Mouse (Mus musculus): ENCODE data around the gene Mgat4e.

Gene Mgat4e

GRCm38 (mm10) chr1:134549632-134550132 lies at the start of gene Mgat4e:
Gene Mgat4e, minus strand, starts transcription at chr1:134549682.
- no peak for DNase-seq

- no peak for DNase-seq
These were observed 48.0 kb upstream of the Mgat4e start for GRCm38 (mm10) chr1:134597339-134598054.

GRCm38 (mm10) chr1:134591773-134592172 lies 42.3 kb upstream of the Mgat4e start:
- DNase-seq = no peak

- DNase-seq = no peak
These were observed 40.2 kb upstream of the Mgat4e start for GRCm38 (mm10) chr1:134589676-134590075.

GRCm38 (mm10) chr1:134583560-134583959 lies 34.1 kb upstream of the Mgat4e start:
- DNase-seq = no peak

GRCm38 (mm10) chr1:134580796-134581195 lies 31.3 kb upstream of the Mgat4e start:
- no peak for DNase-seq

- no peak for DNase-seq
These were observed 28.1 kb upstream of the Mgat4e start for GRCm38 (mm10) chr1:134577384-134578120.

GRCm38 (mm10) chr1:134573932-134574315 lies 24.4 kb upstream of the Mgat4e start:
- no peak for DNase-seq

- no peak for DNase-seq
These were observed 23.9 kb upstream of the Mgat4e start for GRCm38 (mm10) chr1:134573300-134573931.

- DNase-seq = no peak
These were observed 21.1 kb upstream of the Mgat4e start for GRCm38 (mm10) chr1:134570631-134571030.

- no peak for DNase-seq
These were observed 20.7 kb upstream of the Mgat4e start for GRCm38 (mm10) chr1:134570171-134570570.

- DNase-seq = no peak
These were observed 18.0 kb upstream of the Mgat4e start for GRCm38 (mm10) chr1:134567511-134567910.

- DNase-seq = no peak
These were observed 14.2 kb upstream of the Mgat4e start for GRCm38 (mm10) chr1:134563726-134564125.

- DNase-seq = no peak
These were observed 13.0 kb upstream of the Mgat4e start for GRCm38 (mm10) chr1:134562457-134562856.

GRCm38 (mm10) chr1:134561770-134562143 lies 12.3 kb upstream of the Mgat4e start:
- DNase-seq = no peak

- DNase-seq = peak; percentile 16 to 20
These were observed 11.6 kb upstream of the Mgat4e start for GRCm38 (mm10) chr1:134560801-134561769.

GRCm38 (mm10) chr1:134560396-134560795 lies 10.9 kb upstream of the Mgat4e start:
- DNase-seq = peak; percentile 49 to 52

GRCm38 (mm10) chr1:134559976-134560375 lies 10.5 kb upstream of the Mgat4e start, which contains the start of gene Kdm5b:
Gene Kdm5b, plus strand, starts transcription at chr1:134560171.
- DNase-seq = peak; percentile 91 to 93

- no peak for DNase-seq
These were observed 9.7 kb upstream of the Mgat4e start for GRCm38 (mm10) chr1:134559226-134559625.

GRCm38 (mm10) chr1:134558511-134558910 lies 9.0 kb upstream of the Mgat4e start:
- no peak for DNase-seq

- peak; percentile 96 to 97 for DNase-seq
These were observed 7.3 kb upstream of the Mgat4e start for GRCm38 (mm10) chr1:134556671-134557218.
